Mouse (Mus musculus): ENCODE results near the gene Mgea5.

Mgea5 gene

GRCm38 (mm10) chr19:45731658-45732057 lies 52.0 kb downstream of the Mgea5 start:
- DNase-seq (ENCODE audit: low spot score in 2 of 2) = no peak

GRCm38 (mm10) chr19:45730042-45730441 lies 53.6 kb downstream of the Mgea5 start:
- no peak for DNase-seq (ENCODE audit: low spot score in 2 of 2)

- no peak for DNase-seq (ENCODE audit: low spot score in 2 of 2)
These were observed 56.4 kb downstream of the Mgea5 start for GRCm38 (mm10) chr19:45727231-45727630.

GRCm38 (mm10) chr19:45725677-45726277 lies 57.9 kb downstream of the Mgea5 start:
- no peak for DNase-seq (ENCODE audit: low spot score in 2 of 2)

GRCm38 (mm10) chr19:45722188-45722587 lies 61.4 kb downstream of the Mgea5 start:
- no peak for DNase-seq (ENCODE audit: low spot score in 2 of 2)

GRCm38 (mm10) chr19:45718286-45718685 lies 65.4 kb downstream of the Mgea5 start:
- DNase-seq (ENCODE audit: low spot score in 2 of 2) = no peak

GRCm38 (mm10) chr19:45717493-45718220 lies 66.0 kb downstream of the Mgea5 start:
- DNase-seq (ENCODE audit: low spot score in 2 of 2) = peak; percentile 35 to 49

- DNase-seq (ENCODE audit: low spot score in 2 of 2) = no peak
These were observed 74.9 kb downstream of the Mgea5 start for GRCm38 (mm10) chr19:45708704-45709103.
